Mouse (Mus musculus): ENCODE measurements around the gene Nppc.

The Nppc gene

DNA sequence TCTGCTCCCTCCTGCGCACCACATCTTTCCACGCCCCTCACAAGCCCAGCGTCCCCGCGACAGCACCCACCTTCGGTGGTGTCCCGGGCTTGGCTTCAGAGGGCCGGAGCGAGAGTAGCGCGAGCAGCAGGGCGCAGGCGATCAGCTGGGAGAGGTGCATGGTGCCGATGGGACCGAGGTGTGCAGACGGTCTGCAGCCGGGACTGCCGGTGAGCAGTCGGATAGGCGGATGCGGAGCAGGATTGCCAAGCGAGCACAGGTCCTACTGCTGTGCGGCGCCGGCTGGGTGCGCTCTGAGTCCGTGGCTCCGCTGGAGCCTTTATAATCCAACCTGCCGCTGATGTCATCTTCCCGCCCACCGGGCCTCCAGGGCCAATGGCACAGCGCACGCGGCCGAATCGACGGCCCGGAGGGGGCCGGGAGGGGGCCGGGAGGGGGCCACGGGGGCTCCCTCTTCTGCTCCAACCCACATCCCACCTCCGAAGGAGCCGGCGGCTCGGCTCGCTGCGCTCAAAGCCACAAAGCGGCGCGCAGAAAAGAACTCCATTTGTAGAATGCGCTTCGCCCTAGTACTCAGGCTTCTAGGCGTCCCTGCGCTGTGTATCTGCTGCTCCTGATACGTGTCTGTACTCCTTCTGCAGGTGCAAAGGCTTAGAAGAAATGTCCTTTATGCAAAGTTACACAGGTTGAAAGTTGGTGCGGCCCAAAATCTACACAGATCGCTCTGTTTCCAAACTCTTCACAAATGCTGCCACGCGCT, at the start of gene Nppc:
Nppc (minus strand) TSS at position 293 of the 760 bp plus-strand sequence.
- DNase-seq (ENCODE audit: low spot score in 2 of 2): peak; percentile 82 to 90

DNA sequence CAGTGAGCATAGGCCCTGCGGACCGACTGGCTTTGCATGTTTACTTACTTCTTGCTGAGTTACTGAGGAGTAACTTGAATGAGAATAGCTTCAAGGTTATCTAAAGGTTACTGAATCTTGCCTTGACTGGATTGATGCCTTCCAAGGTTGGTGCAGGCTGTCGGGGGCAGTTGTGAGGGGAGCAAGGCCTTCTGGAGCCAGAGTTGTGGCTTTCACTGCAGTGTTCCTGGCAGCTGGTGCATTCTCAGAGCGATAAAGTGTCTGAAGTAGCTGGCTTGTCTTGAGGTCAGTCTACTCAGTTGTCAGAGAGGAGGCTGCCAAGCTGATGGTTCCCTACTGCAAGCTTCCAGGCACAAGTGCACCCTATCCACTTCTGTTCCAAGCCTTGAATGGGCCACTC, 49.0 kb upstream of the Nppc start:
- DNase-seq (ENCODE audit: low spot score in 2 of 2): no peak

DNA sequence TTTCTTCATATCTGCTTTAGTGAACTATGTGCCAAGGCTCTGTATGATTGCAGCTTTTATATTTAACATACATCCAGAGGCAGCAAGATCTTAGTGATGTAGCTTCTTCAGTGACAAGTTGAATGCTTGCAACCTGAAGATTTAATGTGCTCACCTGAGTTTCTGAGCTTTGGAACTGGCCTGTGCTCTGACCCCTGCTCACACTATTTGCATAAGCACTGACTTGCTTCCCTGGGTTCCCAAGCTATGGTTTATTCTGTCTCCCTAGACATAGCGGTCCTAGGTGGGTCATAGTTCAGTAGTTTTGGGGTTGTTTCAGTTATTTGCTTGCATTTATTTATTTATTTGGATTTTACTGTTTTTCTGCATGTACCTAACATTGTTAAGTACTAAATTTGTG, 47.8 kb upstream of the Nppc start:
- DNase-seq (ENCODE audit: low spot score in 2 of 2): no peak

GRCm38 (mm10) chr1:86713054-86713453, 42.7 kb upstream of the Nppc start:
- DNase-seq (ENCODE audit: low spot score in 2 of 2): no peak

DNA sequence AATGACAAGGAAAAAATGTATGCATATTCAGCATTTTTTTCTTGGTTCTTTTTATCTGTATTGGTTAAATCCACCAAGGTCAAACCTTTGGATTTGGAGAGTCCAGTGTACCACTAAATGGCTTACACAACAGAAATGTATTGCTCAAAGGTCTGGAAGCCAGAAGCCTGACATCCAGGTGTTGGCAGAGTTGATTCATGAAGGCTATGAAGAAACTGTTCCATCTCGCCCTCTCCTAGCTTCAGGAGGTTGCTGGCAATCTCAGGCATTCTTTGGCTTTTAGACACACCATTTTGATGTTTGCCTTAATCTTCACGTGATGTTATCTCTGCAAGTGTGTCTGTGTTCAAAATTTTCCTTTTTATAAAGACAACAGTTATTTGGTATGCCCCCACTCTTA, 41.7 kb upstream of the Nppc start:
- DNase-seq (ENCODE audit: low spot score in 2 of 2): no peak

GRCm38 (mm10) chr1:86709546-86709945, 39.2 kb upstream of the Nppc start:
- DNase-seq (ENCODE audit: low spot score in 2 of 2): no peak

GRCm38 (mm10) chr1:86705461-86705860, 35.1 kb upstream of the Nppc start:
- DNase-seq (ENCODE audit: low spot score in 2 of 2): no peak

DNA sequence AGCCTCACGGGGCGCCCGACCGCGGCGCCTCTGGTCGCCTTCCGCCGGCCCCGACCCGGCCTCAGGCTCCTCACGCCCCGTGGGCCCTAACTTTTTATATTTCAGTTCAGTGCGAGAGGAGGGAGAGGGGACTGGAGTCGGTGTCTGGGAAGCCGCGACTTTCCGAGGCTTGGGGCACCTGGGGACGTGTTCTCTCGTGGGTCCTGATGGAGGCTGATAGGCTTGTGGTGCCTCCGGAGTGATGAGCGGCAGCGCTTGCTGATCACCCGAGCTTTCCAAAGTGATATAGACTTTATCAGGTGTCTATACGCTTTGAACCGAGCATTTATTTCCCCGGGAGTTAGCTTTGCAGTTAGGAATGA, 33.6 kb upstream of the Nppc start:
- DNase-seq (ENCODE audit: low spot score in 2 of 2): no peak

GRCm38 (mm10) chr1:86703300-86703964, 33.1 kb upstream of the Nppc start, which contains the start of gene Dis3l2:
Gene Dis3l2 (plus strand): TSS chr1:86703808.
- peak; percentile 89 for DNase-seq (ENCODE audit: low spot score in 2 of 2)

- no peak for DNase-seq (ENCODE audit: low spot score in 2 of 2)
Measured at GRCm38 (mm10) chr1:86700367-86700766, 30.0 kb upstream of the Nppc start.

DNA sequence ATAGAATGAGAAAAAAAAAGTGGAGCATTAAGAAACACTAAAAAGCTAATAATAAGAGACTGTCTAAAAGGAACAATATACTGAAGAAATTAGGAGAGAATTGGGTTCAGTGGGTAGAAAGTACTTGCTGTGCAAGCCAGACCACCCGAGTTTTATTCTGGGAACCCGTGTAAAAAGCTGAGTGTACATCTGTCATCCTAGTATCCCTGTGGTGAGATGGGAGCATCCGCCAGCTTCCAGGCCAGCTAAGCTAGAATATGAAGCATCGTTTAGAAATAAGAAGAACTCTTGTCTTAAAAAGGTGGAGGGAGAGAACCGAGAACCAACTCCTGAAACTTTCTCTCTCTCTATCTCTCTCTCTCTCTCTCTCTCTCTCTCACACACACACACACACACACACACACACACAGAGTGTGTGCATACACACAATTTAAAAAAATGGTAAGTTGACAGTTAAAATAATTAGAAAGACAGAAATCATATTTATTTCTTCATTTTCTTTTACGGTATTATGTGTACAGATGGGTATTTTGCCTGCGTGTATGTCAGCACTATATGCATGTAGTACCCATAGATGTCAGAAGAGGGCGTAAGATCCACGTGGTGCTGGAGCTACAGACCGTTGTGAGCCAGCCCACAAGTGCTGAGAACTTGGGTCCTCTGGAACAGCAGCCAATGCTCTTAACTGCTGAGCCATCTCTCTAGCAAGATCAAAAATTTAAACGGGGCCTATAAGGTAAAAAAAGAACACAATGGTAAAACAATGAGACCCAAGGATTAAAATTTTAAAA, 29.2 kb upstream of the Nppc start:
- no peak for DNase-seq (ENCODE audit: low spot score in 2 of 2)

DNA sequence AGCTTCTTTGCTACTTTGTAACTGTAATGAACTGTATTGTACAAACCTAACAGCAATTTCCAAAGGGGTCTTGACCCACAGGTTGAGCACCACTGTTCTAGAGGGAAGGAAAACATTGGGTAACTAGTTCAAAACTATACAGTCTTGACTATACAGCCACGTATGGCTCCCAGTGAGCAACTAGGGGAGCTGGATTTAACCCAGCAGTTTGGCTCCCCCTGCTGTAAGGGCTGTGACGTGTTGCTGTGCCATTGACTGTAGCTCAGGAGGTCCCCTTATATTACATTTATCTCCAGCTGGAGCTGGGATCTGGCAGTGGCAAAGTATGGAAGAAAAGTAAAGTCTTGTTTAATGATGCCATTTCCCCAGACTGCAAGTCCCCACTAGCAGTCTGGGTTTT, 28.4 kb upstream of the Nppc start:
- DNase-seq (ENCODE audit: low spot score in 2 of 2): no peak

DNA sequence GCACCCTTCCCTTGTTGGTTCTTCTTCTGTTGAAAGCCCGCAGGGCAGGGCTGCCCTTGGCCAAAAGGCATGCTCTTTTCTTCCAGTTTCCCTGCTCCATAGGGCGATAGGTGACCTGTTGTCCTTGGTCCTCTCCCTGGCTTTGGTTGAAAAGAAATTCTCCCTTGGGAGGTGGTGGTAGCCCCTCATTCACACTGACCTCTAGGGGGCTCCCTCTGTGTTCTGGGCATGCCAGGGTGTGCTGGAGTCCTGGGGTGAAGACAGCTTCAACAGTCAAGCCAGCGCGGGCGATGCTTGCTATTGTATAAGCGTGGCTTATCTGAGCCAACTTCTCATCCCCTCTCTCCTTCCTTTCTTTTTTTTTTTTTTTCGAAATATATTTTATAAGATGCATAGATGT, 26.6 kb upstream of the Nppc start:
- DNase-seq (ENCODE audit: low spot score in 2 of 2): no peak

DNA sequence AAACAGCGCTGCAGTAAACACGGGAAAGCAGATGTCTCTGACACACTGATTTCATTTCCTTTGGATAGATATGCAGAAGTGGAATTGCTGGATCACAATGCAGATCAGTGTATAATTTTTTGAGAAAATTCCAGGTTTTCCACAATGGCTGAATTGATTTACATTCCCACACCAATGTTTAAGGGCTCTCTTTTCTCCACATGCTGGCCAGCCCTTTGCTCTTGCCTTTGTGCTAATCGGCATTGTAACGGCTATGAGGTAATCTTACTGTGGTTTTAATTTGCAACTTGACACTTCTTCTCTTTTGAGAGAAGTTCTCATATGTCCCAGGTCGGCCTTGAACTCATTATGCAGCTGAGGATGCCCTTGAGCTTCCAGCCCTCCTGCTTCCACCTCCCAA, 20.7 kb upstream of the Nppc start:
- no peak for DNase-seq (ENCODE audit: low spot score in 2 of 2)

DNA sequence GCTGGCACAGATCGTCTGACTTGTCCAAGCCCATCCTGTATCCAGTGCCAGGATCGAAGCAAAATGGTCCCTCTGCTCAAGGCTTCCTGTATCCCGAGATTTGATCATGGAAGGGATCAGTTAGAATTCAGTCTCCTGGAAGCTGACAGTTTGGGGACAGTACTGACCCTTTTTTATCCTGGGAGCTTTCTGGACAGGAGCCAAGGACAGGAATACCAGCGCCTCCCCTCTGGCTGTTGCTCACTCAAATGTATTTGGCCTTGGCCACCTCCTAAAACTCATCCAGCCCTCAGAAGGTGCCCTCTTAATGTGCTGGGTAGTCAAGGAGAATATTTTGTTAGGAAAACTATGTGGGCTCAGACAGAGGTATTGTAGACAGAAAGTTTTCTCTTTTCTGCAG, 16.9 kb upstream of the Nppc start:
- DNase-seq (ENCODE audit: low spot score in 2 of 2): no peak

DNA sequence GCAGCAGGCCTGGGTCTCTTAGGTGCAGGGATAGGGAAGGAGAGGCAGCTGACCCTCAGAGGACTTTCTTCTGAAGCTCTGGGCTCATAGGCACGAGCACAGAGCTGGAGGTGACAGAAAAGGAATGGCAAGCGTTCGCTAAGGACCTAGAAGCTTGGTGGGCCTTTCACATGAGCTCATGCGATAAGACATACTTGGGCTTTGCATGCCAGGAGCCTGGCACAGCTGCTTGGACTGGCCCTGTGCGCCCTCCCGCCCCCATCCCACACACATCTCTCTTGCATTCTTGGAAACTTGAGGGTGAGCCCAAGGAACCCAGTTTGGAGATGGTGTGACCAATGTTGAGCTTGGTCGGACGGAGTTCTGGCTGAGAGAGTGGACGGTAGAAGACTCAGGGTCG, 8.3 kb upstream of the Nppc start:
- DNase-seq (ENCODE audit: low spot score in 2 of 2): no peak

DNA sequence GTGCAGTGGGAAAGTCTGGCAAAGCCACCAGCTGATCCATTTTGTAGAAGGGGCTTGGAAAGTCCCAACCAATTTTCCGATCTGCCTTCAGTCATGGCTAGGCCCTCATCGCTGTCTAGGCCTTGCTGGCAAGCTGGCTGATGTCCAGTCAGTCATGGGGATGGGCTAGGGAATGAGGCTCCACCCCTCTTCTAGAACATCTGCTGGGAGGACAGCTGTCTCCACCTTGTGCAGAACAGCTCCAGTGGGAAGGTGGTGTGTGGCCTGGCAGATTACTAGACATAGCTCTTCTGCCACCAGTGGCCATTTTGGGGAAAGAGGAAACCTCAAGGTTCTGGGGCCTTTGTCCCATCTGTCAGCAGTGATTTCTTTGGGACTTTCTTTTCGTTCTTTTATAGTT, 7.3 kb upstream of the Nppc start:
- DNase-seq (ENCODE audit: low spot score in 2 of 2): no peak

- DNase-seq (ENCODE audit: low spot score in 2 of 2): no peak
Measured at GRCm38 (mm10) chr1:86675126-86675525, 4.8 kb upstream of the Nppc start.

DNA sequence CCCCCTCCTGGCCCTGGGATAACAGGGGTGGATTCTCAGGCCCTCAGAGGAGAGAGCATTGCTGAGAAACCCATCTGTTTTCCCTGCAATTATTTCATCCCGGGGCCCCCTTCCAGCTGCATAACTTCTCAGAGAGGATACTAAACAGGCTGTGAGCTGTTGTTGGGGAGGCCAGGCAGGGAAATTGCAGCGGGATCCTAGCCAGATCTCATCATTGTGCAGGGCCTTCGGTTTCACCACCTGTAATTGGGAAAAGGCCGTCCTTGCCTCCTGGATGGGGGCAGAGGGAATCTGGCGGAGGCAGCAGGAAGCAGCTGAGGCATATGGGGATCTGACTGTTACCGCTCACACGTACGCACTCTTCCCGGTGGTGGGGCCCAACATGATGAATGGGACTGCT, 4.0 kb upstream of the Nppc start:
- DNase-seq (ENCODE audit: low spot score in 2 of 2): no peak

- peak; percentile 68 for DNase-seq (ENCODE audit: low spot score in 2 of 2)
Measured at GRCm38 (mm10) chr1:86669552-86670273, 658 bp downstream of the Nppc start.

DNA sequence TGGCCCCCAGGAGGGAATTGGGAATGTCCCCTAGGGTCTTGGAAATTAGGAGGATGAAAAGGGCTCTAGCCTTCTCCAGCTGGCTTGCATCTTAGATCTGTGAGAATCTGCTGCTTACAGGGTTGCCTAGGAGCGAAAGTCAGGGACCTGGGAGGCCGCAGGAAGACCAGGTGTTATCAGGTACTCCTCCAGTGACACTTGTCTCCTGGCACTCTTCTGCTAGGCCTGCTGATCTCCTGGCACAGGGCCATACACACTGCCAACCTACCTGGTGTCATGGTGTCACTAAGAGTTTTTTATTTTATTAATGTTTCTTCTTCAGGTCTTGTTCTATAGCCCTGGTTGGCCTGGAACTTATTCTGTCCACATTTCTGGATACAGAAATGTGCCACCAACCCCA, 5.3 kb downstream of the Nppc start:
- DNase-seq (ENCODE audit: low spot score in 2 of 2): no peak

GRCm38 (mm10) chr1:86657071-86657470, 13.3 kb downstream of the Nppc start:
- no peak for DNase-seq (ENCODE audit: low spot score in 2 of 2)
